Mouse (Mus musculus): ENCODE data around the gene Lrrc42. TPM values are rescaled to one million over a fixed set of nuclear protein-coding genes. Genes with fewer than 3 reads are reported as not detected.

The Lrrc42 gene
- polyA plus RNA-seq, 1 experiment from 2014 or later: 83.0 TPM

GRCm38 (mm10) chr4:107213279-107214011 is 39.9 kb downstream of the Lrrc42 start:
- WGBS: 84% methylated on average over 12 of the region's 12 CpGs
- no peaks in the 10 kb centered on the region for H3K9me3 ChIP-seq (ENCODE audit: control insufficient read depth, low read length)
- no peaks in the 10 kb centered on the region for H3K36me3 ChIP-seq (ENCODE audit: control insufficient read depth, insufficient read depth, low read length)
- no peaks in the 10 kb centered on the region for H3K27me3 ChIP-seq (ENCODE audit: control insufficient read depth, insufficient read depth, low read length)
- no peaks in the 10 kb centered on the region for H3K4me1 ChIP-seq (replicated peaks; ENCODE audit: control insufficient read depth, insufficient read depth, low read length)
- no peak overlapping the region for H3K27ac ChIP-seq (ENCODE audit: low read depth, low read length)
- no peak overlapping the region for H3K9ac ChIP-seq (ENCODE audit: low read depth, low read length)
- ATAC-seq (ENCODE audit: low FRiP score) (no peak), DNase-seq (ENCODE audit: low spot score) (no peak)
- no peak overlapping the region for H3K4me2 ChIP-seq (replicated peaks; ENCODE audit: low read depth, low read length)
- H3K4me3 ChIP-seq (ENCODE audit: low read depth, low read length): no peak overlapping the region

GRCm38 (mm10) chr4:107211936-107212335 is 41.4 kb downstream of the Lrrc42 start:
- WGBS: 84% methylated on average over 5 of the region's 5 CpGs
- ATAC-seq (ENCODE audit: low FRiP score) (no peak), DNase-seq (ENCODE audit: low spot score) (no peak)
- H3K4me3 ChIP-seq (ENCODE audit: low read depth, low read length): no peak overlapping the region
- no peak overlapping the region for H3K4me2 ChIP-seq (replicated peaks; ENCODE audit: low read depth, low read length)
- H3K27ac ChIP-seq (ENCODE audit: low read depth, low read length): no peak overlapping the region
- H3K27me3 ChIP-seq (ENCODE audit: control insufficient read depth, insufficient read depth, low read length): no peaks in the 10 kb centered on the region
- H3K9me3 ChIP-seq (ENCODE audit: control insufficient read depth, low read length): no peaks in the 10 kb centered on the region
- 0 out of 2 replicates have a peak, but pooled peaks cover under 1% of the 10 kb centered on the region for H3K36me3 ChIP-seq (ENCODE audit: control insufficient read depth, insufficient read depth, low read length)
- no peak overlapping the region for H3K9ac ChIP-seq (ENCODE audit: low read depth, low read length)
- H3K4me1 ChIP-seq (replicated peaks; ENCODE audit: control insufficient read depth, insufficient read depth, low read length): no peaks in the 10 kb centered on the region

GRCm38 (mm10) chr4:107211465-107211864 is 41.9 kb downstream of the Lrrc42 start:
- ATAC-seq (ENCODE audit: low FRiP score) (no peak), DNase-seq (ENCODE audit: low spot score) (no peak)
- Histone ChIP-seq H3K9ac (ENCODE audit: low read depth, low read length) (no peak overlapping the region), H3K27me3 (ENCODE audit: control insufficient read depth, insufficient read depth, low read length) (no peaks in the 10 kb centered on the region), H3K36me3 (ENCODE audit: control insufficient read depth, insufficient read depth, low read length) (0 out of 2 replicates have a peak, but pooled peaks cover 2% of the 10 kb centered on the region), H3K4me1 (replicated peaks; ENCODE audit: control insufficient read depth, insufficient read depth, low read length) (no peaks in the 10 kb centered on the region), H3K27ac (ENCODE audit: low read depth, low read length) (no peak overlapping the region), H3K9me3 (ENCODE audit: control insufficient read depth, low read length) (no peaks in the 10 kb centered on the region), H3K4me3 (ENCODE audit: low read depth, low read length) (no peak overlapping the region), H3K4me2 (replicated peaks; ENCODE audit: low read depth, low read length) (no peak overlapping the region)
- WGBS: 89% methylated on average over 4 of the region's 4 CpGs

GRCm38 (mm10) chr4:107210483-107211097 is 42.7 kb downstream of the Lrrc42 start:
- Histone ChIP-seq H3K27ac (ENCODE audit: low read depth, low read length) (no peak overlapping the region), H3K9me3 (ENCODE audit: control insufficient read depth, low read length) (no peaks in the 10 kb centered on the region), H3K4me1 (replicated peaks; ENCODE audit: control insufficient read depth, insufficient read depth, low read length) (no peaks in the 10 kb centered on the region), H3K36me3 (ENCODE audit: control insufficient read depth, insufficient read depth, low read length) (0 out of 2 replicates have a peak, but pooled peaks cover 2% of the 10 kb centered on the region), H3K4me3 (ENCODE audit: low read depth, low read length) (no peak overlapping the region), H3K4me2 (replicated peaks; ENCODE audit: low read depth, low read length) (no peak overlapping the region), H3K9ac (ENCODE audit: low read depth, low read length) (no peak overlapping the region), H3K27me3 (ENCODE audit: control insufficient read depth, insufficient read depth, low read length) (no peaks in the 10 kb centered on the region)
- DNase-seq (ENCODE audit: low spot score) (no peak), ATAC-seq (ENCODE audit: low FRiP score) (no peak)
- 88% methylated on average over 5 of the region's 5 CpGs for WGBS

- DNase-seq (ENCODE audit: low spot score): no peak
- 85% methylated on average over 3 of the region's 3 CpGs for WGBS
- H3K36me3 ChIP-seq (ENCODE audit: control insufficient read depth, insufficient read depth, low read length): 0 out of 2 replicates have a peak, but pooled peaks cover 2% of the 10 kb centered on the region
Measured at GRCm38 (mm10) chr4:107208880-107209279, 44.5 kb downstream of the Lrrc42 start, which contains the start of gene Ldlrad1. Gene Ldlrad1, plus strand, starts transcription at chr4:107209180.

GRCm38 (mm10) chr4:107207016-107207415 is 46.3 kb downstream of the Lrrc42 start:
- DNase-seq (ENCODE audit: low spot score) (no peak), ATAC-seq (ENCODE audit: low FRiP score) (no peak)
- WGBS: 95% methylated on average over 2 of the region's 2 CpGs
- Histone ChIP-seq H3K27me3 (ENCODE audit: control insufficient read depth, insufficient read depth, low read length) (no peaks in the 10 kb centered on the region), H3K36me3 (ENCODE audit: control insufficient read depth, insufficient read depth, low read length) (0 out of 2 replicates have a peak, but pooled peaks cover 2% of the 10 kb centered on the region), H3K9ac (ENCODE audit: low read depth, low read length) (no peak overlapping the region), H3K27ac (ENCODE audit: low read depth, low read length) (no peak overlapping the region), H3K4me3 (ENCODE audit: low read depth, low read length) (no peak overlapping the region), H3K9me3 (ENCODE audit: control insufficient read depth, low read length) (no peaks in the 10 kb centered on the region), H3K4me2 (replicated peaks; ENCODE audit: low read depth, low read length) (no peak overlapping the region), H3K4me1 (replicated peaks; ENCODE audit: control insufficient read depth, insufficient read depth, low read length) (no peaks in the 10 kb centered on the region)

More at GRCm38 (mm10) chr4:107208880-107209279, 44.5 kb downstream of the Lrrc42 start, which contains the start of gene Ldlrad1:
- H3K9me3 ChIP-seq (ENCODE audit: control insufficient read depth, low read length): no peaks in the 10 kb centered on the region
- no peak within 1 kb of the TSS for H3K4me2 ChIP-seq (replicated peaks; ENCODE audit: low read depth, low read length)
- no peaks in the 10 kb centered on the region for H3K27me3 ChIP-seq (ENCODE audit: control insufficient read depth, insufficient read depth, low read length)
- ATAC-seq (ENCODE audit: low FRiP score): no peak
- no peak within 1 kb of the TSS for H3K4me3 ChIP-seq (ENCODE audit: low read depth, low read length)
- no peaks in the 10 kb centered on the region for H3K4me1 ChIP-seq (replicated peaks; ENCODE audit: control insufficient read depth, insufficient read depth, low read length)
- no peak within 1 kb of the TSS for H3K9ac ChIP-seq (ENCODE audit: low read depth, low read length)
- no peak within 1 kb of the TSS for H3K27ac ChIP-seq (ENCODE audit: low read depth, low read length)

- ATAC-seq (ENCODE audit: low FRiP score): no peak
- Histone ChIP-seq H3K27ac (ENCODE audit: low read depth, low read length) (no peak overlapping the region), H3K4me1 (replicated peaks; ENCODE audit: control insufficient read depth, insufficient read depth, low read length) (no peaks in the 10 kb centered on the region), H3K27me3 (ENCODE audit: control insufficient read depth, insufficient read depth, low read length) (no peaks in the 10 kb centered on the region), H3K4me3 (ENCODE audit: low read depth, low read length) (no peak overlapping the region), H3K9ac (ENCODE audit: low read depth, low read length) (no peak overlapping the region), H3K4me2 (replicated peaks; ENCODE audit: low read depth, low read length) (no peak overlapping the region), H3K9me3 (ENCODE audit: control insufficient read depth, low read length) (no peaks in the 10 kb centered on the region), H3K36me3 (ENCODE audit: control insufficient read depth, insufficient read depth, low read length) (peaks cover 10% of the 10 kb centered on the region; the same call in 1 of the 2 replicates)
- no peak for DNase-seq (ENCODE audit: low spot score)
- WGBS: 90% methylated on average over 7 of the region's 7 CpGs
Measured at GRCm38 (mm10) chr4:107203001-107203400, 50.3 kb downstream of the Lrrc42 start.

GRCm38 (mm10) chr4:107201779-107202178 is 51.6 kb downstream of the Lrrc42 start:
- ATAC-seq (ENCODE audit: low FRiP score) (no peak), DNase-seq (ENCODE audit: low spot score) (no peak)
- no peak overlapping the region for H3K27ac ChIP-seq (ENCODE audit: low read depth, low read length)
- H3K9me3 ChIP-seq (ENCODE audit: control insufficient read depth, low read length): no peaks in the 10 kb centered on the region
- H3K27me3 ChIP-seq (ENCODE audit: control insufficient read depth, insufficient read depth, low read length): no peaks in the 10 kb centered on the region
- no peaks in the 10 kb centered on the region for H3K4me1 ChIP-seq (replicated peaks; ENCODE audit: control insufficient read depth, insufficient read depth, low read length)
- H3K4me3 ChIP-seq (ENCODE audit: low read depth, low read length): no peak overlapping the region
- H3K9ac ChIP-seq (ENCODE audit: low read depth, low read length): no peak overlapping the region
- 95% methylated on average over 3 of the region's 3 CpGs for WGBS
- peaks cover 13% of the 10 kb centered on the region; the same call in 1 of the 2 replicates for H3K36me3 ChIP-seq (ENCODE audit: control insufficient read depth, insufficient read depth, low read length)
- H3K4me2 ChIP-seq (replicated peaks; ENCODE audit: low read depth, low read length): no peak overlapping the region
